Mouse (Mus musculus) G1E (cell line): ENCODE results near the gene Gadd45b. TPM values are rescaled to one million over a fixed set of nuclear protein-coding genes. Genes with fewer than 3 reads are reported as not detected.

ENCODE experiments used
- ATAC-seq: 2 replicates; pipeline ENCODE4 v1.8.0; 2016; ENCODE audit warnings: mild to moderate bottlenecking; ENCODE audit not compliant: insufficient number of reproducible peaks, poor library complexity, low FRiP score, severe bottlenecking; ENCODE audit errors: extremely low read depth
- DNase-seq: peaks from one replicate; pipeline ENCODE4 v3.0.0; 2012; ENCODE audit warnings: low spot score
- H3K27me3 ChIP-seq: 2 replicates; pipeline ENCODE4 v1.6.1; 2012; ENCODE audit warnings: mild to moderate bottlenecking, low read length, inconsistent platforms; ENCODE audit not compliant: insufficient read depth
- H3K36me3 ChIP-seq: replicated peaks from 2 replicates; pipeline ENCODE3; 2012; ENCODE audit warnings: mild to moderate bottlenecking, inconsistent platforms
- H3K4me1 ChIP-seq: 2 replicates; pipeline ENCODE4 v1.6.1; 2012; ENCODE audit warnings: low read depth, low read length, inconsistent platforms, mixed read lengths; ENCODE audit not compliant: insufficient read depth
- H3K4me3 ChIP-seq: 2 replicates; pipeline ENCODE4 v1.5.1; 2012; ENCODE audit warnings: low read depth, mild to moderate bottlenecking, inconsistent platforms, low read length, moderate library complexity, mixed read lengths
- H3K9me3 ChIP-seq: replicated peaks from 2 replicates; pipeline ENCODE4 v1.6.1; 2012; ENCODE audit warnings: inconsistent platforms
- CTCF ChIP-seq: IDR thresholded peaks from 2 replicates; pipeline ENCODE4 v1.5.1; 2012; ENCODE audit warnings: low read depth, low read length, inconsistent platforms, mixed read lengths
- GATA1 ChIP-seq: IDR thresholded peaks from 2 replicates; pipeline ENCODE4 v1.6.1; 2012; ENCODE audit warnings: borderline replicate concordance, low read length, inconsistent platforms, mixed read lengths
- GATA2 ChIP-seq: IDR thresholded peaks from 2 replicates; pipeline ENCODE4 v1.6.1; 2012; ENCODE audit warnings: low read depth, low read length, inconsistent platforms, borderline replicate concordance
- POLR2AphosphoS5 ChIP-seq: IDR thresholded peaks from 2 replicates; pipeline ENCODE4 v1.6.1; 2012; ENCODE audit warnings: low read depth, low read length, inconsistent platforms; ENCODE audit not compliant: insufficient replicate concordance
- TAL1 ChIP-seq: conservative IDR thresholded peaks from 2 replicates; pipeline ENCODE4 v1.6.1; 2012; ENCODE audit warnings: low read depth, low read length, inconsistent platforms, mixed read lengths
- polyA plus RNA-seq: library from polyadenylated mRNA; stranded (reverse); fragments of >175 nt; gene quantifications from 2 replicates; pipeline ENCODE4 v1.2.3, GENCODE M21; 2012
- total RNA-seq, 2 experiments: library from RNA; stranded (forward) in 1 of 2; stranded (reverse) in 1 of 2; fragments of 200-1000 nt in 1 of 2; fragments of >200 nt in 1 of 2; fragmentation: Nextera tagmentation in 1 of 2; gene quantifications; 2 replicates each; pipeline ENCODE4 v1.2.3; 2014 to 2017

Gene Gadd45b
- total and polyA plus RNA-seq, 3 experiments, result 1.1 to 5.7 (median 3.7) TPM

- Histone ChIP-seq H3K36me3 (no peaks in the 10 kb centered on the region), H3K4me3 (no peak overlapping the region), H3K9me3 (no peaks in the 10 kb centered on the region), H3K4me1 (no peaks in the 10 kb centered on the region), H3K27me3 (peaks cover 57% of the 10 kb centered on the region)
- DNase-seq (no peak), ATAC-seq (no peak)
- TF ChIP-seq CTCF (no peak), TAL1 (no peak), GATA1 (no peak), POLR2AphosphoS5 (no peak), GATA2 (no peak)
These were observed 33.4 kb downstream of the Gadd45b start for GRCm38 (mm10) chr10:80963031-80963975.

DNA sequence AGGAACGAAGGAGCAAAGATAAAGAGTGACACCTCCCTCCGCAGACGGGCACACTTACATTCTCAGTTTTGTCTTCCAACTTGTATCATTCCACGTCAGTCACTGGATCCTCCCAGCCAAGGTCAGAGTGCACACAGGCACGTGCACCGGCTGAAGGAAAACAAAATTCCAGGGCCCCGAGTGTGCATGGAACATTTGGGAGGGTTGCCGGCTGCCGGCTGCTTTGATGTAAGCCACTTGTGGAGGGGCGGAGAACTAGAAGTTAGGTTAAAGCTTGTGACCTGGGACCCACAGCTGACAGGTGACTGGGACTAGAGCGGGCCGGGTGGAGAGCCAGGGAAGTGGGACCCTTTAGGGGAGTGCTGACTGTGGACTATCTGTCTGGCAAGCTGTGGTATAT is 36.4 kb downstream of the Gadd45b start:
- DNase-seq, result no peak
- no peaks in the 10 kb centered on the region for H3K9me3 ChIP-seq
- peaks cover 59% of the 10 kb centered on the region for H3K27me3 ChIP-seq
- H3K4me1 ChIP-seq, result no peaks in the 10 kb centered on the region
- H3K36me3 ChIP-seq, result no peaks in the 10 kb centered on the region
- H3K4me3 ChIP-seq, result no peak overlapping the region
- no peak for ATAC-seq
- TF ChIP-seq GATA1 (no peak), TAL1 (no peak), CTCF (no peak), GATA2 (no peak), POLR2AphosphoS5 (no peak)

- no peak overlapping the region for H3K4me3 ChIP-seq
- TF ChIP-seq GATA2 (no peak), GATA1 (no peak), TAL1 (no peak), CTCF (no peak), POLR2AphosphoS5 (no peak)
- ATAC-seq, result no peak
- H3K27me3 ChIP-seq, result peaks cover 64% of the 10 kb centered on the region
- H3K4me1 ChIP-seq, result no peaks in the 10 kb centered on the region
- no peaks in the 10 kb centered on the region for H3K9me3 ChIP-seq
- DNase-seq, result no peak
- H3K36me3 ChIP-seq, result no peaks in the 10 kb centered on the region
These were observed 37.3 kb downstream of the Gadd45b start for GRCm38 (mm10) chr10:80967101-80967656.

DNA sequence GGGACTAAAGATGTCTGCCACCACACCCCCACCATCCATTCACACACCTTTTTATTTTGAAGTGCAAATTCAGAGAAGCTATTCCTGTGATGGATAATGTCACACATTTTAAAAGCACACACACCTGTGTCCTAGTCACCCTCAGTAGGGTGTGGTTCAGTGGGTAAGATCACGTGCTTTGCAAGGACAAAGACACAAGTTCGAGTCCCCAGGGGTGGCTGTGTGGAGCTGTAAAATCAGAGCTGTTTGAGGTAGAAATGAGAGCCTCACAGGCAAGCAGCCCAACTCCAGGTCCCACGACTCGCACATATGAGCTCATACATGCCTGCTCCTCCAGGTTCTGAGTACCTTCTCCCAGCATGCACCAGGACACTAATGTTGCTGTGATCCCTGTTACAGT is 38.2 kb downstream of the Gadd45b start:
- ATAC-seq (no peak), DNase-seq (no peak)
- H3K27me3 ChIP-seq, result peaks cover 57% of the 10 kb centered on the region
- TF ChIP-seq TAL1, result no peak
- no peak for TF ChIP-seq CTCF
- no peak for TF ChIP-seq GATA1
- TF ChIP-seq POLR2AphosphoS5, result no peak
- TF ChIP-seq GATA2, result no peak
- H3K4me1 ChIP-seq, result no peaks in the 10 kb centered on the region
- H3K36me3 ChIP-seq, result no peaks in the 10 kb centered on the region
- H3K9me3 ChIP-seq, result no peaks in the 10 kb centered on the region
- no peak overlapping the region for H3K4me3 ChIP-seq

- H3K4me1 ChIP-seq, result no peaks in the 10 kb centered on the region
- no peak overlapping the region for H3K4me3 ChIP-seq
- ATAC-seq (no peak), DNase-seq (no peak)
- H3K27me3 ChIP-seq, result peaks cover 48% of the 10 kb centered on the region
- TF ChIP-seq CTCF (no peak), GATA1 (no peak), GATA2 (no peak), TAL1 (no peak), POLR2AphosphoS5 (no peak)
- H3K9me3 ChIP-seq, result no peaks in the 10 kb centered on the region
- H3K36me3 ChIP-seq, result no peaks in the 10 kb centered on the region
These were observed 39.4 kb downstream of the Gadd45b start for GRCm38 (mm10) chr10:80969298-80969697.

GRCm38 (mm10) chr10:80970159-80970558 is 40.3 kb downstream of the Gadd45b start:
- ATAC-seq (no peak), DNase-seq (no peak)
- Histone ChIP-seq H3K4me3 (no peak overlapping the region), H3K36me3 (no peaks in the 10 kb centered on the region), H3K9me3 (no peaks in the 10 kb centered on the region), H3K27me3 (peaks cover 41% of the 10 kb centered on the region), H3K4me1 (no peaks in the 10 kb centered on the region)
- TF ChIP-seq TAL1 (no peak), POLR2AphosphoS5 (no peak), CTCF (no peak), GATA1 (no peak), GATA2 (no peak)
